Mouse (Mus musculus): ENCODE measurements at regions not wholly inside any gene's neighbourhood (a gene's known extent, or its start where the extent isn't known, plus 50 kb on each side); places are given as distances from the start of the nearest gene placed in this dataset.

DNA sequence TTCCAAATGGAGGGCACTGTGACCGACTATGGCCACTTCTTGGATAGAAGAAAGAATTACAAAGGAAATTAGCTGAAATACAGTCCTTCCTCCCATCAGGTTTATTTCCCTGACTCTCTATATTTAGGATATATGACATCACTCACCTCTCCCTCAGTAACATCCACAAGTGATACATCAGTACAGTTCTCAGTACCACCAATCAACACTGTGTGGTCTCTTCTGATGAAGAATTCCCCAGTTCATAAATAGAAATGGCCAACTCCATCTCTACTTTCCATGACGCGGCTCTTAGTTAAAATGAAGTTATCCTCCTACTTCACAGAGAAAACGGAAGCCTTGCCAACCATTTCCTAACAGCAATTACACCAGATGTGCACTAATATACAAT is 208.3 kb upstream of the Dio2 start:
- DNase-seq (ENCODE audit: low spot score in 2 of 2) = no peak

DNA sequence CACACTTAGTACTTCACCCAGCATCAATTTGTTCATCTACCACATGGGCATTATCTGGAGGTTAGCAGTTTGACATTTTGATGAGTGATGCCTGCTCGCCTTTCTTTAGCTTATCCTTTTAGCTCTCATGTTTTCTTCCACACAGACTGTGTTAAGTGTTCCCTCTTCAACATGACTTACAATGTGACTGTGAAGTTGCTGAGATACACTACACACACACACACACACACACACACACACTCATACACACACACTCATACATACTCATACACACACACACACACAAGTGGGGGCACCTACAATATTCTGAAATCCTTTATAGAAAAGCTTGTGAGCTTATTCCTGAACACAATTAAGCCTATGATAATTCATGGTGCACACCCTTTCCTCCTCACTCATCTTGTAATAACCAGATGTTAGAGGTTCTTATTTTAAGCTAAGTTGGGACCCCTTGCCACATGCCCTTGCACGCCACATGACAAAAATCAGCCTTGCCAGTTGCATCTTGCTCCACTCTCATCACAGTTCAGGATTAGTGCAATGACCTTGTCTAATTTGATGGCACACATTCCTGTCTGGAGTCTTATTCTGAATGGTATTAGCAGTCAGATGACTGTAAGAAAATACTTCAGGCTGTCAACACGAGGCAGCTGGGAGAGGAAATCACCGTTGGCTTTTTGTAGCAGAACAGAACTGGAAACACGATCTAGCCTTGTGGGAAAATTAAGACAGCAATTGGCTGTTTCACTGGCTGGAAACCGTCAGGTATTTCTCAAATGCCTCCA is 207.7 kb upstream of the Dio2 start:
- no peak for DNase-seq (ENCODE audit: low spot score in 2 of 2)

DNA sequence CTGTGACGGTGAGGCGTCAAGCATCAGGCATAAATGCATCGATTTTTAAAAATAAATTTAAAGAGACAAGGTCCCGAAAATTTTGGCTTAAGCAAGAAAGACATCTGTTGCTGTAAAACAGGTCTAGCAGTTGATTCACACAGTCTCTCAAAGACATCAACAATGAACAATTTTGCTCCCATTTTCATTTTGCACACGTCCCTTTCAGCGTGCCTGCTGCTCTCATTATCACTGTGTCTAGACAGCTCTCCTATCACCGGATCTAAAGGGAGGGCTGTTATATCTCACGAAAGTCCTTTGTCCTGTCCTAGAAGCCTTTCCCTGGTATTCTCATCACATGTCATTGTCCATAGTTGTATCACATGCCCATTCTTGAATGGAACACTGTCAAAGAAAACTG is 194.4 kb upstream of the Dio2 start:
- no peak for DNase-seq (ENCODE audit: low spot score in 2 of 2)

DNA sequence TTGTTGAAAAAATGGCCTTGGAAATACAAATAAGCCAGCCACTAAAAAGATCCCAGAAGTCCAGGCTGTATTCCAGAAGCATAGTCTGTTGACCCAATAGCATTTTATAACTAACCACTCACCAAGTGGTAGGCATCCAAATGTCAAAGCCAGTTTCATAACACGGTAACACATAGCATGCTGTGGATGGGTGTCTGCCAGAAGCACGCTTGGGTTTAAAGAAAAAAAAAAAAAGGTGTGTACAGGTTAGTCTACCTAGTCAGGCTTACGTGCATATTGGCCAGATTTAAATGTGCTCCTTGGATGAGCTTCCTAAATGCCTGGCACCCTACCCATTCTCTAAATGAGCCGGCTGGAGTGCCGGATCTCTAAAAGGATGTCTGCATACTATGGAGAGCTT is 194.0 kb upstream of the Dio2 start:
- DNase-seq (ENCODE audit: low spot score in 2 of 2) = no peak

DNA sequence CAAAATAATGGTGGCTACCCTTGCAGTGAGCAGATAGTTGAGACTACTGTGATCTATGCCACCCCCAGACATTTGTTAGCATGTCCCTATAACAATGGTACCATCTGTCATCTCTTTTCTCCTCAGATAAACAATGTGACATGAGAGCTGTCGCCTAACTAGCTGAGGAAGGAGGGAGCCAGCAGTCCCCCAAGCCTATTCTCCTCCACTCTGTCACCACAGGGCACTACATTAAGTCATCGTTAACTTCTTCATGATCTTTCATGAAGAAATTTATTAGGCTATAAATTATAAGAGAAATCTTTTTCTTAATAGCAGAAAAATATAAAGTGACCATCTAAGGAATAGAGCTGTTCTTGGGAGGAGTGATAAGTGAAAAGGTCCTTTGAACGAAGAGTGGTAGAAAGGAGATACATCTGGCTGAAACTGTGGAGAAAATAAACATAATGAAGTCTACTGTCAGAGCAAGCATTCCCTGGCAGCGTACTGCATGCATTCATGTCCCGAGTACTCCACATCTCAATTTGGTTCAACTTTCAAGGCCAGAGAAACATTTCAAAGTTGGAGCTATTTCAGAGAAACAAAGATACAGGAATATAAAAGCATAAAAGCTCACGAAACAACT is 192.0 kb upstream of the Dio2 start:
- no peak for DNase-seq (ENCODE audit: low spot score in 2 of 2)

DNA sequence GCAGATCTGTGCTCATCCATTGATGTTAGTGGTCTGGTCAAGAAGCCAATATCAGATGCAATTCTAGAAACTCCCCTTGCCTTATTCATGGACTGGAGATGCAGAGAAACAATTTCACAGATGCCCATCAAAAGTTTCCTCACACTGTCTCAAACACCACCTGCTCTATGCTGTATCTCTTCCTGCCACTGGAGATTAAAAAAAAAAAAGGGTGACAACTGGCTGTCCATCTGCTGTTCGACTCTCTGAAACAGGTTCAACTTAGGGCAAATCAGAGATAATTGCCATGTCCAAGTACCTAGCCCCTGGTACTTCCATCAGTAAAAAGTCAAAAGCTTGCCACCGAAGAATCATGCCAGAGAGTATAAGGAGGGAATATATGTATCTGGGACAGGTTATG is 185.4 kb upstream of the Dio2 start:
- no peak for DNase-seq (ENCODE audit: low spot score in 2 of 2)

DNA sequence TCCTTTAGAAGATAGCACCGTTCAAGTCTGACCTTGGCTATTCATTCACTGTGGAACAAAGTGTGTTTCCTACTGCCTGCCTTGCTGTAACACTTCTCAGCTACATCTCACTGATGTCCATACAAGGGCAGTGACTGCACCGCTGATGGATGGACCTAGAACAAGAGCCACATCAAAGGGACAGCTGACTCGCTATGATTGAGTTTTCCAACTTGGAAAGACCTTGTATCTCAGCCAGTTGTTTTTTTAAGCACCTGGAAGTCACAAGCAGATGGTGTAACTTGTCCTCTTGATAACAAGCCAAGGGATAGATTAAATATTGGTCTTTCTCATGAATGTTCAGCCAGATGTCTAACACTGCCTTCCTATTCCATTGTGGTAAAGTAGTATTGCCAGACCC is 184.9 kb upstream of the Dio2 start:
- DNase-seq (ENCODE audit: low spot score in 2 of 2) = no peak

DNA sequence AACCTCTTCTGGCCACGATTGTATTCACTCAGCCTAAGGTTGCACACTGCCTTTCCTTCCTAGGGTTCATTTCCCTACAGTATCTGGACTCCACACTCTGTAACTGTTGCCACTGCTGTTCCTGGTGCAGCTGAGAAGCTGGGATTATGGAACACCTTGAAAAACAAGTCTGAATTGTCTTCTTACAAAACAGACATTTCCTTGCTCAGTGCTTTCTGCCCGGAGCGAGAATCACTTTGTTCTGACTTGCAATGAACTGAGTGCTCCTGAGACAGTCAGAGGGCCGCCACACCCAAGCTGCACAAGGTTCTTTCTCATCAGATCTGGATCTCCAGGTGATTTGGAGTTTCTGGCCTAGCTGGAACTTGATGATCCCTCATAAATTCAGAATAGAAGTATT is 183.0 kb upstream of the Dio2 start:
- peak in 1 of 2 experiments; percentile 1 for DNase-seq (ENCODE audit: low spot score in 2 of 2)

DNA sequence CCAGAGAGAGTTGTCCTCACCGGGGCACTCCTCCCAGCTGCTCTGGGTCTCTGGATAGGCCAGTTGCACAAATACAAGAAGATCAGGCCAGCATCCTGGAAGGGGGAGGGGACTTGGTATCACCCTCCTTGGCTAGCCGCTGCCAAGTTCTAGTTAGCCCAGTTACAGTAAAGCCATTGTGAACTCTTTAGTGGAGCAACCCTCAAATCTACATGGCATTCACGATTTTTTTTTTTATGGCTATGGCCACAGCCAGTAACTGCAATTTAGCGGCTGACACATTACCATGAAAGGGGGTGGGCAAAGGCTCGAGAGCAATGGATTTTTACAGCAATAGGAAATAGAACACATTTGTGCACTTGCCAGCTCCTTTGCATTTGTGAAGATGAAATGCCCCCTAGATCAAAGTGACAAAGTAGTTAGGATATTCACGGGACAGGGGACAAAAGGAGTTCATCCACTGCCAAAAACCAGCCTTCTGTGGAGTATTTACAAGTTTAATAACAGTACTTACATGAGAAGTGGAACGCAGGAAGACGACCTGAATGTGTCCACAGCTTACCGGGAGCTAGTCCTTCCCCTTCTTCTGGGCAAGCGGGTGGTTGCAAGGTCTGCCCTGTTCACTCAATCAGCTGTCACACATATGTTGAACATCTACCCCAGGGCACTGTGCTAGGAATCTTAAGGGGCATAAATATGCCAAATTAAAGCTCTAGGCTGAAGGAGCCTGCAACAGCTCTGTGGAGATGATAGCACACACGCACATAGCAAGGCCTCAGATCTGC is 177.9 kb upstream of the Dio2 start:
- DNase-seq (ENCODE audit: low spot score in 2 of 2) = no peak

DNA sequence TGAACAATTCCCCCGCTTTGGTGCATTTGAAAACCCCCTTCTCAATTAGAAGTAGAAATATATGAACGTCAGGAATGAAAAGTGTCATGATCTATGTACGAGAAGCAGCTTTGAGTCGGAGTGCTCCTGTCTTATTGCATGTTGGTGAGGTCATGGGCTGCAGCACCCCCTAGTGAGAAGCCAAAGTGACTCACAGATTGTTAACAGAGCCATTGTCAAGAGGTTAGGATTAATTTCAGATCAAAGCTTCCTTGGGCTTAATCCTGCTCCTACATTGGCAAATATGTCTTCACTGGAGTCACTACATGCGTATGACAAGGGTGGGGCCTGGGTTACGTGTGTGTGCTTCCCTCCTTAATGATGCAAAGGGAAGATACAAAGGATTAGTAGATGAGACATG is 165.8 kb upstream of the Dio2 start:
- no peak for DNase-seq (ENCODE audit: low spot score in 2 of 2)

DNA sequence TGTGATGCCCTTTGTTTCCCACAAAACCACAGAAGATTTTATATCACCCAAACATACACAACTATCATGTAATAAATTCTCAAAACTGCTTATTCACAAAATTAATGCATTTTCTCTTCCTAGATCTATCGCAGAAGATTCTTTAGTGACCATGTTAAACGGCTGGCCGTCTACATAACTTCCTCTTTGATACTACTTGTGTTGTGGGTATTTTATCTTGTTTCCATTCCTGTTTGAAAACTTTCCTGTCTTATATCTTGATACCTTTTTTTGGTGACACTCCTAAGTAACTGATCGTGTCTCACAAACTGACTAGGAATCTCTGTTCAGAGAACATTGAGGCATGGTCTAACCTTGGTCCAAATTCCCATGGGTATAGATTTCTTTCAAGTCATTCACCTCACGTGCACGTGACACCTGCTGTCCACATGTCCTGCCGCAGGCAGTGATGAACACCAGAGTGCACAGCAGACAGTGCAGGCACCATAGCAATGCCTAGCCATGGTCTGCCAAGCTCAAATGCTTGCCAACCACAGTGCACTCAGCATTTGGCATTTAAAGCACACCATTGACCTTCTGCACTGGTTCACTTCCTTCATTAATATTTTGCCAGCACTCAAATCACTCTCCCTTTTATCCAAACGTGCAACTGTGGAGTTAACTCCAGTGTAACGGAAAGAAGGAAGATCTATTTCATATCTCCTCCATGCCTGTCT is 155.6 kb upstream of the Dio2 start:
- DNase-seq (ENCODE audit: low spot score in 2 of 2) = no peak

DNA sequence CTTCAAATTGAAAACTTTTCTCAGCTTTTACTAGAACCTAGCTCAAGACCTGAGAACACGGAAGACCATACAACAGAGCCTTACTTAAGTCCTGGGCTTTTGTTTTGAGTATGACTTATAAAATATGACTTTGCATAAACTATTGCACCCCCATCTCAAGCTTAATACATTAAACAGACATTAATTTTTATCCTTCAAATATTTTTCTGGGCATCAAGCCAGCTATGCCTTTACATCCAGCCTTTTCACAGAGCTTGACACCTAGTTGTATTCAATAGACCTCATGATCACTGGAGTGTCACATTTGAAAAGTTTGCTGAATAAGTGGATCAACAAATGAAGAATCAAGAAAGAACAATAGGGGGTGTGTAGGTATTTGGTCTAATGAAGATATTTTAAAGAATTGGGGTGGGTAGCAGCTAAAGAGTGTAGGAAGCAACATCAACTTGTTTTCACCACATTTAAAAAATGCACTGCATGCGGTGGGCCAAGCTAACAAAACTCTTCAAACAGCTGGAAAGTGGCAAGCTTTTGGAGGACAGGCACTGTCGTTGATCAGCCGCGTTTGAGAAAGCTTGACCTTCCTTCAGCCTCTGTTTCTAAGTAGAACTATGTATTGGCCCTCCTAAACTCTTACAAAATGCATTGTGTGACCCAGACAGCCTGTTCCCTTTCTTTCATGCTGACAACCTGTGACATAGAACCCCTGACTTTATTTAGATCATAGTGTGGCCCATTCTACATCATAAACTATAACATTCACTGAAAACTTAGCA is 138.2 kb upstream of the Dio2 start:
- no peak for DNase-seq (ENCODE audit: low spot score in 2 of 2)

DNA sequence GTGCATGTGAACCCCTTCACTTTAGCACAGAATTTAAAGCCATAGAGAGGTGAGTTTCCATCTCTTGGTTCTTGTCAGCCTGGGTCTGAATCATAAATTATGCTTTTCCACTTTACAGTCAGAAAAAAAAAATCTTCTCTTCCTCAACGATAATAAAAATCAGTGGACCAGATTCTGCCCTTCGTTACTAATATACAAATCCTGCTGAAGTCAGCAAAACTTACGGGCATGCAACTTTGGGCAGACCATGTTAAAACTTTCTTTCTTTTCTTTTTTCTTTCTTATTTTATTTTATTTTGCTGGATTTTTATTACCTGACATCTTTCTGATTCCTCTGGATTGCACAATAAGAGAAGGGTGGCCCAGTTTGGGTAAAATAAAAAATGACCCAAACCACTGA is 136.6 kb upstream of the Dio2 start:
- no peak for DNase-seq (ENCODE audit: low spot score in 2 of 2)

DNA sequence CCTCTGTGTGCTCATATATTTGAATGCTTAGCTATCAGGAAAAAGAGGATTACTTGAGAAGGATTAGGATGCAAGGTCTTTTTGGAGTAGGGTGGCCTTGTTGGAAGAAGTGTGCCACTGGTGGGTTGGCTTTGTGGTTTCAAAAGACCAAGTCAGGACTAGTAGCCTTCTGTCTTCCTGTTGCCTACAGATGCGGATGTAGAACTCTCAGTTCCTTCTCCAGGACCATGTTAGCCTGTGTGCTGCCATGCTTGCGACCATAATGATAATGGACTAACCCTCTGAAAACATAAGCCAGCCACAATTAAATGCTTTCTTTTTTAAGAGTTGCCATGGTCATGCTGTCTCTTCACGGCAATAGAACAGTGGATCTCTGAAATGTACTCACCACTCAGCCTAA is 135.7 kb upstream of the Dio2 start:
- DNase-seq (ENCODE audit: low spot score in 2 of 2) = no peak

DNA sequence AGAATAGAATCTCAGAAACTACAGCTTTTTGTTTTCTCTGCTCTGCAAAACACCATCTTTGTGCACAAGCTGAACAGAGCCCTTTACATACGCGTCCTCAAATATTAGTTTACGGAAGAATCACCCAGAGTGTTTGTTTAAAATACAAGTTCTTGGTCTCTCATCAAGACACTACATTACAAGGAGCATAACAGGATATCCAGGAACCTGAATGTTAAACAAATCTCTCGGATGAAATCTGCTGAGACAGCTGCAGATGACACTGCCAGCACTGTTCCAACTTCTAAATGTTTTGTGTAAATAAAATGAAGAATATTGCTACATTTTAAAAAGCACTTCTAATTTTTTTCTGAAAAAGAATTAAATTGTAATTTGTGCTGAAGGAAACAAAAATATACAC is 128.4 kb upstream of the Dio2 start:
- DNase-seq (ENCODE audit: low spot score in 2 of 2) = no peak

DNA sequence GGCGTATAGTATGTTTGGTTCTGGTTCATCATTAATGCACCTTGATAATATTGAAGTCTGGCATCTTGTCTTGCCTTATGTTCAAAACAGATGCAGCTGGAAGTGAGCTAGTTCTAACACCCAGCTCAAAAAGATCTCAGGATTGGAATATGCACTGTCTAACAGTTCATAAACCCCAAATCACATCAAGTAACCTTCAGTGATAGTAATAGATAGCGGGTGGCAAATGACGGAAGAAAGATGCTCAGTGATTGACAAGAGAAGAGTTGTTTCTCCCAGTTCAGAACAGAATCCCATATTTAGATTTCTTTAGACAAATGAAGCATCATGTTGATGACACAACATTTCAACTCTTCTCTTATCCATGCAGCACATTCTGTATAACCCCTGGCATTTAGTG is 124.4 kb upstream of the Dio2 start:
- DNase-seq (ENCODE audit: low spot score in 2 of 2) = no peak

DNA sequence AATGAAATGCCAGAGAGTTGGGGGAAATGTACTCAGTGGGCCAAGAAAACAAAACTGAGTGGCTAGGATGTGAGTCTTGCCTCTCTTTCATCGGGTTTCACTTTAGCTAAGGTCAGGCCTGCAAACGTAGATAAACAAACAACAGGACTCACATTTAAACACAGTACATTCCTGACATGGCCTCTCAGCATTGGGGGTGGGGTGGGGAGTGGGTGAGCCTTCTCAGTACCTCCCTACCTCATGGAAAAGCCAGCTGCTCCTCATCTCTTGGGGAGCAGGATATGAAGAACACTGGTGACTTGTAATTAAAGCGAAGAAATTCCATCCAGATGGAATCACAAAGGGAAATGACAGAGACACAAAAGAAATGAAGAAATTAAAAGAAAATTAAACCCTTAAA is 119.5 kb upstream of the Dio2 start:
- no peak for DNase-seq (ENCODE audit: low spot score in 2 of 2)

DNA sequence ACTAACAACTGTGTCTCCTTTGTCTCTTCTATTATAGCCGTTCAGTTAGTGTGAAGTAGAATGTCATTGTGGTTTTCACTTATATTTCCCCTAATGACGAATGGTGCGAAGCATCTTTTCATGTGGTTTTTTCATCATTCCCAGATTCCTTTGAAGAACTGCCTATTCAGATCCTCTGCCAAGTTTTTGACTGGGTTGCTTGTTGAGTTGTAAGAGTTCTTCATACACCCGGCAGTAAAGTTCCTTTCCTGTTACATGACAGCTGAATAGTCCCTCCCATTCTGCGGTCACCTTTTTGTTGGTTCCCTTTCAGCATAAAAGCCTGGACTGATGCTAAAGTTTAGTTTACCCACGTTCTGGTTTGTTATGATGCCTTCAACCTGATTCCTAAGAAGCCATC is 72.4 kb upstream of the Dio2 start:
- DNase-seq (ENCODE audit: low spot score in 2 of 2) = no peak

DNA sequence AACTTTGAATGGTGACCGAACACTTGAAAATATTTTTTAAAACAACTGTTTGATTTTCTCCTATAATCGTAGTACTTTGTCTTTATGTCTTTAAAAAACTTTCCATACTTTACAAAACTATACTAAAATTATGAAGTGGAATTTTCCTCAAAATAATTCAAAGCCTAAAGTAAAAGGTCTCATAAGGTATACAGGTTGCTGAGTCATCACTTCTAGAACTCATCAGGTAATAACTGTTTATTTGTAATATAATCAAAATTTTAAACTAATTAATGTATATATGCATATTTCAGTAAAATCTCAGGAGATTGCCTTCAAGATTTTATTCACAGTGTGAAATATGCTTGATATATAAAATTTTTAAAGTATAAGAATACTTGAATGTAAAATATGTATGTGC is 52.3 kb upstream of the Dio2 start:
- DNase-seq (ENCODE audit: low spot score in 2 of 2) = no peak
